Mouse (Mus musculus) heart, embryonic 16.5 days (tissue): ENCODE measurements around the gene Tnfsf11. TPM values are rescaled to one million over a fixed set of nuclear protein-coding genes. Genes with fewer than 3 reads are reported as not detected.

ENCODE experiments used
- ATAC-seq: fragments of 200-750 bp; cut with Nextera tagmentation; replicated peaks from 2 replicates; pipeline ENCODE4 v1.8.0; 2017; ENCODE audit warnings: moderate number of reproducible peaks; ENCODE audit not compliant: insufficient read depth, low FRiP score; ENCODE audit errors: extremely low read depth
- H3K27ac ChIP-seq: fragments of 300-500 bp; sonication (generic); 2 replicates; pipeline ENCODE4 v1.5.1; 2014; ENCODE audit warnings: mild to moderate bottlenecking, low read length, control low read depth, moderate library complexity
- H3K27me3 ChIP-seq: fragments of 300-500 bp; sonication (generic); 2 replicates; pipeline ENCODE4 v1.6.1; 2014; ENCODE audit warnings: low read length, mixed read lengths; ENCODE audit not compliant: control insufficient read depth, insufficient read depth
- H3K36me3 ChIP-seq: fragments of 300-500 bp; sonication (generic); 2 replicates; pipeline ENCODE4 v1.6.1; 2014; ENCODE audit not compliant: control insufficient read depth, insufficient read depth
- H3K4me1 ChIP-seq: fragments of 300-500 bp; sonication (generic); 2 replicates; pipeline ENCODE4 v1.6.1; 2014; ENCODE audit warnings: low read length, mixed read lengths; ENCODE audit not compliant: control insufficient read depth, insufficient read depth
- H3K4me2 ChIP-seq: fragments of 300-500 bp; sonication (generic); 2 replicates; pipeline ENCODE4 v1.6.1; 2014; ENCODE audit warnings: low read depth, mild to moderate bottlenecking, control low read depth, low read length
- H3K4me3 ChIP-seq: fragments of 300-500 bp; sonication (generic); 2 replicates; pipeline ENCODE4 v1.5.1; 2014; ENCODE audit warnings: mild to moderate bottlenecking, control low read depth, low read length
- H3K9ac ChIP-seq: fragments of 300-500 bp; sonication (generic); 2 replicates; pipeline ENCODE4 v1.6.1; 2014; ENCODE audit warnings: low read length, control low read depth
- H3K9me3 ChIP-seq: fragments of 300-500 bp; sonication (generic); replicated peaks from 2 replicates; pipeline ENCODE4 v1.6.1; 2016; ENCODE audit warnings: low read length; ENCODE audit not compliant: control insufficient read depth
- WGBS: fragments of 180-500 bp; shearing (Covaris S2); extraction: QIAGEN DNeasy Blood & Tissue Kit; methylation state at CpG from one replicate; pipeline ENCODE4 v1.1.7; 2014; 5-methylcytosine and 5-hydroxymethylcytosine counted together
- polyA plus RNA-seq: library from polyadenylated mRNA; unstranded; fragments of >200 nt; fragmentation: Nextera tagmentation; extraction: Ambion mirVana; gene quantifications from 2 replicates; pipeline ENCODE4 v1.2.1, GENCODE M21; 2015

Tnfsf11 gene
- polyA plus RNA-seq, 1 experiment from 2014 or later = 0.97 TPM

DNA sequence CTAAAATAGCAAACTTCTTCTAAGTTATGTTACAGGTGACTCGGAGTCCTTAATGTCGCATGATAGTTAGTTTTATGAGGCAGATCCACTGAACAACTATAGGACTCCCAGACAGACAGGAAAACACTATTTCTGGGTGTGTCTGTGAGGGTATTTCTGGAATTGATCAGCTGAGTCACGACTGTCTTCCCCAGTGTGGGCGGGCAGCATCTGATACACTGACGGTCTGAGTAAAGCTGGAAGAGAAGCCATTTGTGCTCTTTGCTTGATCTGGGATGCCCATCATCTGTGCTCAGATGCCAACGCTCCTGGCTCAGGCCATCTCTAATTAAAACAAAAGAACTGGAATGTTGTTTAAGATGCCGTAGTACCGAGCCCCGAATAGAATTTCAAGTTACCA lies 33.7 kb downstream of the Tnfsf11 start:
- Histone ChIP-seq H3K9ac (no peak overlapping the region), H3K4me2 (no peak overlapping the region), H3K27ac (no peak overlapping the region), H3K4me3 (no peak overlapping the region), H3K36me3 (no peaks in the 10 kb centered on the region), H3K4me1 (no peaks in the 10 kb centered on the region), H3K27me3 (no peaks in the 10 kb centered on the region), H3K9me3 (0 out of 2 replicates have a peak, but pooled peaks cover 4% of the 10 kb centered on the region)
- WGBS = 75% methylated on average over 9 of the region's 9 CpGs
- no peak for ATAC-seq

DNA sequence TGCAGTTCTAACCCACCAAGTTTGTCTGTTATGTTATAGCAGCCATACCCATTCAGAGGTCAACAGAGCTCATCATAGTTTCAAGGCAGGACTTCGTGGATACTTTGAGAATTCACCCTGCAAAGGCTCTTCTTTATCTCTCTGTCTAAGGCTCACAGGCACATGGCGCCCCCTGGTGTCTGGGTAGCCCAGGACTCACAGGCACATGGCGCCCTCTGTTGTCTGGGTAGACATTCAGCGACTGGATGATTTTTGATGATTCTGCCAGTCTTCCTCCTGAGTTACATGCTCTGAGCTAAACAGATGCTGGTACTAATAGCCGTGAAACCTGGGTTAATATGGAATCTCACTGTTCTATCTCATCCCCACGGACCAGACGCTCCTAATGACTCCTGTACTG lies 34.3 kb downstream of the Tnfsf11 start:
- no peak overlapping the region for H3K4me3 ChIP-seq
- H3K27me3 ChIP-seq = no peaks in the 10 kb centered on the region
- 73% methylated on average over 7 of the region's 7 CpGs for WGBS
- H3K4me1 ChIP-seq = no peaks in the 10 kb centered on the region
- H3K4me2 ChIP-seq = no peak overlapping the region
- H3K9ac ChIP-seq = no peak overlapping the region
- no peak for ATAC-seq
- 0 out of 2 replicates have a peak, but pooled peaks cover 4% of the 10 kb centered on the region for H3K9me3 ChIP-seq
- H3K36me3 ChIP-seq = no peaks in the 10 kb centered on the region
- no peak overlapping the region for H3K27ac ChIP-seq

- H3K9me3 ChIP-seq = no peaks in the 10 kb centered on the region
- ATAC-seq = no peak
- H3K4me1 ChIP-seq = peaks cover 8% of the 10 kb centered on the region
- H3K27me3 ChIP-seq = no peaks in the 10 kb centered on the region
- H3K27ac ChIP-seq = no peak overlapping the region
- H3K4me3 ChIP-seq = no peak overlapping the region
- H3K36me3 ChIP-seq = no peaks in the 10 kb centered on the region
- no peak overlapping the region for H3K9ac ChIP-seq
- no peak overlapping the region for H3K4me2 ChIP-seq
- 87% methylated on average over 6 of the region's 6 CpGs for WGBS
These were observed 43.0 kb downstream of the Tnfsf11 start for GRCm38 (mm10) chr14:78264876-78265275.

DNA sequence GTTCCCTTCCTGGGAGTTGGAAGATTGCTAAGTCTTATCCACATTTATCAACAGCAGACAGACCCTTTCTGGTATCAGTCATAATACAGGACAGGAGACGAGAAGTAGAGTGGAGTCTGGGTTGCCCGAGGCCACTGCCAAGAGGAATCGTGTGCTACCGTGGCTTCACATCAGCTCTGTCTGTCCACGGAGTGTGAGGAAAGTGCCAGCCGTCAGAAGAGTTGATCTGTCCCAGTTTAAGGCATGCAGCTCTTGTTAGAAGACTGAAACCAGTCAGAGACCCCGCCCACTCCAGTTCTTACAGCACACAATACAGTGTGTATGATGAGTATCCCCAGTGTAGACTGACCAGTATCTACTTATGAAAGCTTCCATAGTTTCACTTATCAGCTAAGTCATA lies 45.2 kb downstream of the Tnfsf11 start:
- Histone ChIP-seq H3K4me3 (no peak overlapping the region), H3K4me1 (peaks cover 8% of the 10 kb centered on the region), H3K27me3 (no peaks in the 10 kb centered on the region), H3K36me3 (no peaks in the 10 kb centered on the region), H3K9ac (no peak overlapping the region), H3K4me2 (no peak overlapping the region), H3K9me3 (no peaks in the 10 kb centered on the region), H3K27ac (no peak overlapping the region)
- ATAC-seq = no peak
- 71% methylated on average over 7 of the region's 7 CpGs for whole genome bisulfite sequencing

DNA sequence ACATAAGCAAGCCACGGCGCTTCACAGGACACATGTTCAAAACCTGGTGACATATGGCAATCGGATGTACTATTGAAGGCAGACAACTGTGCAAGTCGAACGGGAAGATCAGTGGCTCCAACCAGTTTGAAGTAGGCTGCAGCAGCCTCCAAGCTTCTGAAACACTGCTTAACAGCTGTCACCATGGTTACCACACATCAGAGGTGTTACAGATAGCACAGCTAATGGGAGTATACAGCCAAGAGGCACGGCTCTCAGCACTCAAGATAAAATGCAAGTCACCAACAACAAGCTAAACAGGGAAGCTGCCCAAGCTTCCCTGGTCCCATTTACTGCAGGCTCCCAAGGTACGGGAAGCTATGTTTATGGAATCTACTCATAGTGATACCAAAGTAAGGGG lies 46.6 kb downstream of the Tnfsf11 start:
- ATAC-seq = peak; percentile 79
- peaks cover 8% of the 10 kb centered on the region for H3K4me1 ChIP-seq

DNA sequence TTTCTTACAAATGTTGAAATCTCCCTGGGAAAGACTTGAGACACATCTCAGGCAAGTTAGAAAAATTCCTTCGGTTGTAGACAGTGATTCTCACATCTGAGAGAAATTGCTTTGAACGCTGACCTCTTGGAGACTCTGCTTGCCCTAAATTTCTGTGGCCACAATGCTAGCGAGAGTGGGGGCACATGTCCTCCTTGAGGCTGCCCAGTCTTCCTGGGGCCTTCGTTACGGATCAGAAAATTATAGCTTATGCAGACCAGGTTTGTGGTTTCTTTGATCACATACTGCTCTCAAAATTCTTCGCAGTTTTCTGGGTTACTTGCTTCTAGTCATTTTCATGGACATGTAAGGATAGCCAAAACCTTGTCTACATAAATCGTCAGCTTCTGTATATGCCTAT lies 53.8 kb downstream of the Tnfsf11 start:
- 86% methylated on average over 7 of the region's 7 CpGs for WGBS
- no peak overlapping the region for H3K27ac ChIP-seq
- H3K9ac ChIP-seq = no peak overlapping the region
- no peaks in the 10 kb centered on the region for H3K27me3 ChIP-seq
- H3K36me3 ChIP-seq = no peaks in the 10 kb centered on the region
- H3K4me1 ChIP-seq = no peaks in the 10 kb centered on the region
- H3K4me2 ChIP-seq = no peak overlapping the region
- no peak for ATAC-seq
- no peak overlapping the region for H3K4me3 ChIP-seq
- no peaks in the 10 kb centered on the region for H3K9me3 ChIP-seq

More for the DNA sequence above, 46.6 kb downstream of the Tnfsf11 start:
- Histone ChIP-seq H3K4me2 (no peak overlapping the region), H3K9ac (no peak overlapping the region), H3K27ac (no peak overlapping the region), H3K4me3 (no peak overlapping the region), H3K9me3 (no peaks in the 10 kb centered on the region), H3K36me3 (no peaks in the 10 kb centered on the region), H3K27me3 (no peaks in the 10 kb centered on the region)
- WGBS = 42% methylated on average over 7 of the region's 7 CpGs

DNA sequence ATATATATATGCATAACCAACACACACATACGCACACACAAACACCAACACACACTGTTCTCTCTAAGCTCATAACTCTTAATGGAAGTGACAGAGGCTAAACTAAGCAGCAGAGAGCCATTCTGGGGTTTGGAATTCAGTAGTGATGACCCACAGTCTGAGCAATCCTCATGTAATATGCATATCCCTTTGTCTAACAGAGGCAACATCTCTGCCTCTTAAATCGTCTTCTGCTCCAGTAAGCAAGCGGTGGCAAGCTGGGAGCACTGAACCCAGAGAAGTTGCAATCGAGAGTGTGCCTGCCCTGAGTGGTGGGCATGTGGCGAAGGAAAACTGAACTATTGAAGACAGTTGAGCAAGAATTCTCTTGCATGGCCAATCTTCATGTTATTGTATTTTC lies 61.2 kb downstream of the Tnfsf11 start:
- H3K4me3 ChIP-seq = no peak overlapping the region
- 91% methylated on average over 5 of the region's 5 CpGs for WGBS
- no peak overlapping the region for H3K9ac ChIP-seq
- no peak overlapping the region for H3K27ac ChIP-seq
- H3K9me3 ChIP-seq = no peaks in the 10 kb centered on the region
- no peaks in the 10 kb centered on the region for H3K36me3 ChIP-seq
- ATAC-seq = no peak
- H3K4me2 ChIP-seq = no peak overlapping the region
- H3K27me3 ChIP-seq = no peaks in the 10 kb centered on the region
- H3K4me1 ChIP-seq = peaks cover 4% of the 10 kb centered on the region

DNA sequence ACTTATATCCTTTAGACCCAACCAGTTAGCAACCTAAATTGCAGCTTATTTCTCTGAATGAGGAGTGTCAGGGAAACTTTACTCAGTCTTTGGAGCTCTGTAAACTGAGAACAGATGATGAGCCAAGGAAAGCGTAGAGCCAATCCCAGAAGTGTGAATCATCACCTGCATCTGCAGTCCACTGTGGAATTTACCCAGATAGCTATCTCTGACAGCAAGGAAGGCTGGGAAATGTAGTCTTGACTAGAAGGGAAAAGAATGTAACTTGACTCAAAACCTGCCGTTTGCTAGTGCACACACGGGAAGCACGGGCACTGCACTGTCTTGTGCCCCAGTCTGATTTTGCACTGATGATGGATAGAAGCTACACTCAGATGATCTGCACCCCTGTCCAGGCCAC lies 63.0 kb downstream of the Tnfsf11 start:
- H3K27me3 ChIP-seq = no peaks in the 10 kb centered on the region
- peaks cover 4% of the 10 kb centered on the region for H3K4me1 ChIP-seq
- no peaks in the 10 kb centered on the region for H3K36me3 ChIP-seq
- no peaks in the 10 kb centered on the region for H3K9me3 ChIP-seq
- no peak for ATAC-seq
- no peak overlapping the region for H3K9ac ChIP-seq
- H3K27ac ChIP-seq = no peak overlapping the region
- H3K4me2 ChIP-seq = no peak overlapping the region
- no peak overlapping the region for H3K4me3 ChIP-seq
- 57% methylated on average over 4 of the region's 4 CpGs for WGBS

DNA sequence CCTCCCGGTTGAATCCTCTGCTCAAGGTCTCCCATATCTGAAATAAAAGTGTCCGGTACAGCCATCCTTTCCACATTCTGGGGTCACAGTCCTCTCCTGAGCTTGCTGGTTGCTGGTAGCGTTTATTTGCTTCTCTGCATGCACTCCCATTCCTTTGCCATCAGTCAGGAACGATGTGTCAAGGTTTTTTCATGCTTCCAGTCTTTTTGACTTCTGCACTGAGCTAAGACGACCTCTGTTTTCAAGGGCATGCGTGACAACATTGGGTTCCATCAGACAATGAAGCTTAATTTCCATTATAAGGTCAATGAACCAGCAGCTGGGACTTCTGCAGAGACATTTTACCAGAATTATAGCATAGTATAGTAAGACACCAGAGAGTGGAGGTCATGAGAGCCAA lies 68.5 kb downstream of the Tnfsf11 start:
- H3K27ac ChIP-seq = no peak overlapping the region
- no peaks in the 10 kb centered on the region for H3K36me3 ChIP-seq
- peaks cover 8% of the 10 kb centered on the region for H3K4me1 ChIP-seq
- no peaks in the 10 kb centered on the region for H3K27me3 ChIP-seq
- H3K9me3 ChIP-seq = no peaks in the 10 kb centered on the region
- WGBS = 85% methylated on average over 6 of the region's 6 CpGs
- H3K9ac ChIP-seq = no peak overlapping the region
- no peak overlapping the region for H3K4me3 ChIP-seq
- no peak overlapping the region for H3K4me2 ChIP-seq
- ATAC-seq = no peak

- ATAC-seq = no peak
- Histone ChIP-seq H3K4me1 (peaks cover 8% of the 10 kb centered on the region), H3K9ac (no peak overlapping the region), H3K27ac (no peak overlapping the region), H3K9me3 (no peaks in the 10 kb centered on the region), H3K27me3 (no peaks in the 10 kb centered on the region), H3K4me2 (no peak overlapping the region), H3K4me3 (no peak overlapping the region), H3K36me3 (no peaks in the 10 kb centered on the region)
- WGBS = 67% methylated on average over 6 of the region's 6 CpGs
These were observed 70.6 kb downstream of the Tnfsf11 start for GRCm38 (mm10) chr14:78237238-78237637.
